9 mouse cellular contexts compared by ENCODE assay signal in the genomic region with DNA sequence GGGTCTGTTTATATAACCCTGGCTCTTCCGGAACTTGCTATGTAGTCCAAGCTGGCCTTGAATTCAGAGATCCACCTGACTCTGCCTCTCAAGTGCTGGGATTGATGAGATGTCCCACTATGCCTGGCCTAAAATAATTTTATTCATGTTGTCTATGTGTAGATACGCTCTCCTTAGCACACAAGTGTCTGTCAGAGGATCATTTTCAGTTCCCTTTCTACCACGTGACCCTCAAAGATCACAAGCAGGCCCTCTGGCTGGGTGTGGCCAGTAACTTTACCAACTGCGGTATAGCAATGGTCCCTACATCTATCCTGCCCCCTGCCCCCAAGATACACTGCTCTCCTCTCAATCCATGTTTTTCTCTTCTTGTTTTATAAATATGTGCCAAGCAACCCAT. TPM values are rescaled to one million over a fixed set of nuclear protein-coding genes. Genes with fewer than 3 reads are reported as not detected.
DNase-seq lines count a peak whose midpoint lies in the region; ATAC-seq lines count a peak whose summit lies in the region.
"Had no signal": no experiment of that assay in that cellular context is flagged by ENCODE, and none has a peak within 500 bp of the region (broad histone marks: within the 10 kb centered on the region; RNA-seq: fewer than 3 reads in every experiment).

No protein-coding gene starts in this region.

- no peak overlapping the region for H3K27ac ChIP-seq in midbrain, embryonic 11.5 days (ENCODE audit: low read depth, low read length)
- no peak overlapping the region for H3K27ac ChIP-seq in hindbrain, embryonic 12.5 days

- H3K9me3 ChIP-seq in midbrain, embryonic 11.5 days (ENCODE audit: control insufficient read depth, low read length) = no peaks in the 10 kb centered on the region
- H3K9me3 ChIP-seq in hindbrain, embryonic 12.5 days (replicated peaks) = no peaks in the 10 kb centered on the region

- H3K4me3 ChIP-seq in midbrain, embryonic 11.5 days (ENCODE audit: low read depth, low read length) = no peak overlapping the region
- no peak overlapping the region for H3K4me3 ChIP-seq in hindbrain, embryonic 12.5 days

- no peaks in the 10 kb centered on the region for H3K27me3 ChIP-seq in midbrain, embryonic 11.5 days (ENCODE audit: control insufficient read depth, insufficient read depth, low read length)
- H3K27me3 ChIP-seq in hindbrain, embryonic 12.5 days = no peaks in the 10 kb centered on the region

- H3K4me1 ChIP-seq in midbrain, embryonic 11.5 days (ENCODE audit: control insufficient read depth, insufficient read depth, low read length) = no peaks in the 10 kb centered on the region
- H3K4me1 ChIP-seq in hindbrain, embryonic 12.5 days = no peaks in the 10 kb centered on the region

- H3K36me3 ChIP-seq in midbrain, embryonic 11.5 days (ENCODE audit: control insufficient read depth, insufficient read depth, low read length) = no peaks in the 10 kb centered on the region
- H3K36me3 ChIP-seq in hindbrain, embryonic 12.5 days = no peaks in the 10 kb centered on the region

- intact Hi-C loops in heart, postnatal 36 days (cut with DNase I) = no loop called here

- no peak for ATAC-seq in midbrain, embryonic 11.5 days (ENCODE audit: low FRiP score)
- ATAC-seq in hindbrain, embryonic 12.5 days (ENCODE audit: low FRiP score) = no peak

- peak; percentile 49 for DNase-seq in adrenal gland, postnatal 14 days
- no peak for DNase-seq in adrenal gland, postnatal 4 days (ENCODE audit: low spot score in 2 of 2)
- peak; percentile 49 for DNase-seq in CD4-positive helper T cell, adult 2 months (ENCODE audit: low read depth, low spot score)
- DNase-seq in heart, postnatal 36 days = peak; percentile 54 to 63
- peak; percentile 92 for DNase-seq in lung, postnatal 25 days (ENCODE audit: low spot score)
- DNase-seq in thymus, postnatal 14 days = peak; percentile 82
- DNase-seq in midbrain, embryonic 11.5 days (ENCODE audit: low spot score, missing footprints) = no peak

- WGBS in midbrain, embryonic 11.5 days = 93% methylated on average over 4 of the region's 4 CpGs
- WGBS in hindbrain, embryonic 12.5 days = 92% methylated on average over 4 of the region's 4 CpGs

- no peak overlapping the region for H3K9ac ChIP-seq in midbrain, embryonic 11.5 days (ENCODE audit: low read length)
- no peak overlapping the region for H3K9ac ChIP-seq in hindbrain, embryonic 12.5 days

- no peak overlapping the region for H3K4me2 ChIP-seq in midbrain, embryonic 11.5 days
- H3K4me2 ChIP-seq in hindbrain, embryonic 12.5 days (replicated peaks) = no peak overlapping the region

RNA-seq across cellular contexts. Expression of a gene that starts 10.0 kb away (rescaled TPM):
- total RNA-seq in adrenal gland, postnatal 14 days (2021) = 0.34 and 0.41 TPM in 2 replicates
- total RNA-seq in adrenal gland, postnatal 4 days (2021) = 1 to 10 TPM in 1 of 2 experiments, under 1 TPM in 1; 0.67 to 1.2 TPM
- total RNA-seq in heart, postnatal 36 days (2021) = not detected
- polyA plus RNA-seq in midbrain, embryonic 11.5 days (2014; fragmentation: Nextera tagmentation; extraction: Ambion mirVana) = 0.10 and 0.22 TPM in 2 replicates
- 0.20 and 0.39 TPM in 2 replicates for polyA plus RNA-seq in hindbrain, embryonic 12.5 days (2016; fragmentation: Nextera tagmentation; extraction: Ambion mirVana)
- polyA plus RNA-seq: large intestine, adult 2 months had no signal

Comparison
In these comparisons a context has a peak if more than half of its experiments do, and no peak if none do; other contexts are left out.
1. DNase-seq: peak in adrenal gland, postnatal 14 days (single experiment), CD4-positive helper T cell, adult 2 months (single experiment), heart, postnatal 36 days (2 of 2), lung, postnatal 25 days (single experiment) and thymus, postnatal 14 days (single experiment); none in adrenal gland, postnatal 4 days (0 of 2) and midbrain, embryonic 11.5 days (single experiment).